Mouse (Mus musculus): ENCODE results near the gene Vps41. TPM values are rescaled to one million over a fixed set of nuclear protein-coding genes. Genes with fewer than 3 reads are reported as not detected.

Vps41 gene
- polyA plus RNA-seq, 1 experiment from 2014 or later, result 111 TPM

GRCm38 (mm10) chr13:18767893-18768292 lies 50.8 kb downstream of the Vps41 start:
- no peak; the same call in 1 of the 2 replicates for ATAC-seq (ENCODE audit: low FRiP score)
- H3K36me3 ChIP-seq, result no peaks in the 10 kb centered on the region
- H3K9ac ChIP-seq, result no peak overlapping the region
- no peaks in the 10 kb centered on the region for H3K27me3 ChIP-seq
- 5% methylated on average over 2 of the region's 2 CpGs for WGBS
- H3K27ac ChIP-seq, result no peak overlapping the region
- H3K4me2 ChIP-seq, result no peak overlapping the region
- no peak overlapping the region for H3K4me3 ChIP-seq
- no peaks in the 10 kb centered on the region for H3K9me3 ChIP-seq
- H3K4me1 ChIP-seq (replicated peaks), result peaks cover 15% of the 10 kb centered on the region

GRCm38 (mm10) chr13:18768495-18768894 lies 51.4 kb downstream of the Vps41 start:
- WGBS, result 29% methylated on average over 3 of the region's 3 CpGs
- no peak for ATAC-seq (ENCODE audit: low FRiP score)

GRCm38 (mm10) chr13:18773437-18774198 lies 56.5 kb downstream of the Vps41 start:
- ATAC-seq (ENCODE audit: low FRiP score), result no peak
- H3K9ac ChIP-seq, result no peak overlapping the region
- H3K9me3 ChIP-seq, result no peaks in the 10 kb centered on the region
- 95% methylated on average over 8 of the region's 8 CpGs for WGBS
- H3K4me1 ChIP-seq (replicated peaks), result peaks cover 1% of the 10 kb centered on the region; the same call in 1 of the 2 replicates
- H3K27me3 ChIP-seq, result no peaks in the 10 kb centered on the region
- no peaks in the 10 kb centered on the region for H3K36me3 ChIP-seq
- H3K4me2 ChIP-seq, result no peak overlapping the region
- H3K27ac ChIP-seq, result no peak overlapping the region
- no peak overlapping the region for H3K4me3 ChIP-seq

More at GRCm38 (mm10) chr13:18768495-18768894, 51.4 kb downstream of the Vps41 start:
- H3K27ac ChIP-seq, result no peak overlapping the region
- H3K4me1 ChIP-seq (replicated peaks), result peaks cover 15% of the 10 kb centered on the region
- H3K9me3 ChIP-seq, result no peaks in the 10 kb centered on the region
- no peak overlapping the region for H3K4me3 ChIP-seq
- no peaks in the 10 kb centered on the region for H3K27me3 ChIP-seq
- no peak overlapping the region for H3K4me2 ChIP-seq
- H3K9ac ChIP-seq, result no peak overlapping the region
- H3K36me3 ChIP-seq, result no peaks in the 10 kb centered on the region

GRCm38 (mm10) chr13:18781250-18781649 lies 64.2 kb downstream of the Vps41 start:
- no peak overlapping the region for H3K4me2 ChIP-seq
- no peak overlapping the region for H3K9ac ChIP-seq
- 89% methylated on average over 2 of the region's 2 CpGs for WGBS
- H3K4me1 ChIP-seq (replicated peaks), result no peaks in the 10 kb centered on the region
- no peaks in the 10 kb centered on the region for H3K36me3 ChIP-seq
- no peak overlapping the region for H3K27ac ChIP-seq
- H3K27me3 ChIP-seq, result no peaks in the 10 kb centered on the region
- H3K4me3 ChIP-seq, result no peak overlapping the region
- H3K9me3 ChIP-seq, result no peaks in the 10 kb centered on the region
- ATAC-seq (ENCODE audit: low FRiP score), result no peak

- H3K9me3 ChIP-seq, result no peaks in the 10 kb centered on the region
- no peak for ATAC-seq (ENCODE audit: low FRiP score)
- no peak overlapping the region for H3K9ac ChIP-seq
- WGBS, result 90% methylated on average over 1 of the region's 1 CpGs
- no peaks in the 10 kb centered on the region for H3K27me3 ChIP-seq
- H3K4me1 ChIP-seq (replicated peaks), result peaks cover 13% of the 10 kb centered on the region
- no peak overlapping the region for H3K4me2 ChIP-seq
- no peak overlapping the region for H3K4me3 ChIP-seq
- H3K27ac ChIP-seq, result no peak overlapping the region
- no peaks in the 10 kb centered on the region for H3K36me3 ChIP-seq
Measured at GRCm38 (mm10) chr13:18785702-18786101, 68.6 kb downstream of the Vps41 start.

GRCm38 (mm10) chr13:18788040-18788439 lies 71.0 kb downstream of the Vps41 start:
- Histone ChIP-seq H3K27me3 (no peaks in the 10 kb centered on the region), H3K9me3 (no peaks in the 10 kb centered on the region), H3K4me1 (replicated peaks) (peaks cover 13% of the 10 kb centered on the region), H3K36me3 (no peaks in the 10 kb centered on the region), H3K4me2 (no peak overlapping the region), H3K9ac (no peak overlapping the region), H3K27ac (no peak overlapping the region), H3K4me3 (no peak overlapping the region)
- no peak for ATAC-seq (ENCODE audit: low FRiP score)
- 96% methylated on average over 4 of the region's 4 CpGs for WGBS

- H3K9ac ChIP-seq, result no peak overlapping the region
- H3K4me3 ChIP-seq, result no peak overlapping the region
- WGBS, result 47% methylated on average over 2 of the region's 2 CpGs
- no peaks in the 10 kb centered on the region for H3K9me3 ChIP-seq
- H3K27ac ChIP-seq, result no peak overlapping the region
- H3K27me3 ChIP-seq, result no peaks in the 10 kb centered on the region
- H3K4me1 ChIP-seq (replicated peaks), result peaks cover 13% of the 10 kb centered on the region
- H3K4me2 ChIP-seq, result no peak overlapping the region
- no peaks in the 10 kb centered on the region; the same call in 1 of the 2 replicates for H3K36me3 ChIP-seq
- ATAC-seq (ENCODE audit: low FRiP score), result no peak
Measured at GRCm38 (mm10) chr13:18788689-18789088, 71.6 kb downstream of the Vps41 start.

- H3K27me3 ChIP-seq, result no peaks in the 10 kb centered on the region
- no peak overlapping the region for H3K27ac ChIP-seq
- WGBS, result 92% methylated on average over 4 of the region's 4 CpGs
Measured at GRCm38 (mm10) chr13:18789662-18790061, 72.6 kb downstream of the Vps41 start.

GRCm38 (mm10) chr13:18790086-18790485 lies 73.0 kb downstream of the Vps41 start:
- Histone ChIP-seq H3K36me3 (no peaks in the 10 kb centered on the region; the same call in 1 of the 2 replicates), H3K27ac (peak overlapping the region; percentile 35; the same call in 1 of the 2 replicates), H3K4me3 (no peak overlapping the region), H3K9ac (no peak overlapping the region), H3K4me1 (replicated peaks) (peaks cover 13% of the 10 kb centered on the region), H3K4me2 (no peak overlapping the region), H3K27me3 (no peaks in the 10 kb centered on the region), H3K9me3 (no peaks in the 10 kb centered on the region)
- WGBS, result 71% methylated on average over 6 of the region's 6 CpGs
- ATAC-seq (ENCODE audit: low FRiP score), result no peak

More at GRCm38 (mm10) chr13:18789662-18790061, 72.6 kb downstream of the Vps41 start:
- ATAC-seq (ENCODE audit: low FRiP score), result no peak
- Histone ChIP-seq H3K4me1 (replicated peaks) (peaks cover 13% of the 10 kb centered on the region), H3K9ac (no peak overlapping the region), H3K36me3 (no peaks in the 10 kb centered on the region; the same call in 1 of the 2 replicates), H3K4me3 (no peak overlapping the region), H3K9me3 (no peaks in the 10 kb centered on the region), H3K4me2 (no peak overlapping the region)

- WGBS, result 70% methylated on average over 4 of the region's 4 CpGs
- ATAC-seq (ENCODE audit: low FRiP score), result no peak
- no peak overlapping the region for H3K9ac ChIP-seq
- peaks cover 13% of the 10 kb centered on the region for H3K4me1 ChIP-seq (replicated peaks)
- H3K4me3 ChIP-seq, result no peak overlapping the region
- H3K9me3 ChIP-seq, result no peaks in the 10 kb centered on the region
- H3K4me2 ChIP-seq, result no peak overlapping the region
- H3K27ac ChIP-seq, result no peak overlapping the region
- H3K27me3 ChIP-seq, result no peaks in the 10 kb centered on the region
- no peaks in the 10 kb centered on the region; the same call in 1 of the 2 replicates for H3K36me3 ChIP-seq
Measured at GRCm38 (mm10) chr13:18791314-18791713, 74.2 kb downstream of the Vps41 start.

GRCm38 (mm10) chr13:18791724-18792123 lies 74.6 kb downstream of the Vps41 start:
- ATAC-seq (ENCODE audit: low FRiP score), result no peak
- 82% methylated on average over 2 of the region's 2 CpGs for WGBS

GRCm38 (mm10) chr13:18794454-18794853 lies 77.4 kb downstream of the Vps41 start:
- peaks cover 5% of the 10 kb centered on the region for H3K36me3 ChIP-seq
- H3K4me1 ChIP-seq (replicated peaks), result peaks cover 6% of the 10 kb centered on the region
- 71% methylated on average over 3 of the region's 3 CpGs for WGBS
- no peak overlapping the region for H3K9ac ChIP-seq
- no peaks in the 10 kb centered on the region for H3K9me3 ChIP-seq
- no peak overlapping the region for H3K4me2 ChIP-seq
- no peak for ATAC-seq (ENCODE audit: low FRiP score)
- H3K4me3 ChIP-seq, result no peak overlapping the region
- H3K27ac ChIP-seq, result no peak overlapping the region
- no peaks in the 10 kb centered on the region for H3K27me3 ChIP-seq

More at GRCm38 (mm10) chr13:18791724-18792123, 74.6 kb downstream of the Vps41 start:
- Histone ChIP-seq H3K4me3 (no peak overlapping the region), H3K4me1 (replicated peaks) (peaks cover 13% of the 10 kb centered on the region), H3K27ac (no peak overlapping the region), H3K9me3 (no peaks in the 10 kb centered on the region), H3K36me3 (no peaks in the 10 kb centered on the region; the same call in 1 of the 2 replicates), H3K9ac (no peak overlapping the region), H3K27me3 (no peaks in the 10 kb centered on the region), H3K4me2 (no peak overlapping the region)

- no peak overlapping the region for H3K27ac ChIP-seq
- peaks cover 5% of the 10 kb centered on the region for H3K36me3 ChIP-seq
- no peak for ATAC-seq (ENCODE audit: low FRiP score)
- no peaks in the 10 kb centered on the region for H3K9me3 ChIP-seq
- no peaks in the 10 kb centered on the region for H3K27me3 ChIP-seq
- no peaks in the 10 kb centered on the region for H3K4me1 ChIP-seq (replicated peaks)
- H3K4me3 ChIP-seq, result no peak overlapping the region
- no peak overlapping the region for H3K9ac ChIP-seq
- no peak overlapping the region for H3K4me2 ChIP-seq
- 85% methylated on average over 5 of the region's 5 CpGs for WGBS
Measured at GRCm38 (mm10) chr13:18797555-18797954, 80.5 kb downstream of the Vps41 start.

Measured in hindbrain, embryonic 13.5 days (tissue).